Mouse (Mus musculus) spleen, postnatal 10 days (tissue): Measurements from ENCODE around the gene Ccdc14.
"Not testable (repeated sequence)": the region's sequence is repeated elsewhere in the genome, so short reads cannot be mapped to it uniquely, and the experiment has no call there.

ENCODE experiments used
- DNase-seq, 2 experiments: peaks; one replicate each; pipeline ENCODE4 v3.0.0; 2021 to 2022; ENCODE audit warnings: low spot score in 2 of 2

The Ccdc14 gene

GRCm38 (mm10) chr16:34690334-34691144 is at the start of gene Ccdc14:
TSS of gene Ccdc14 (plus strand) at chr16:34690616.
- peak; percentile 70 to 90 for DNase-seq

- DNase-seq = no peak
These were observed 46.7 kb upstream of the Ccdc14 start for GRCm38 (mm10) chr16:34643511-34644259.

GRCm38 (mm10) chr16:34649621-34650020 is 40.8 kb upstream of the Ccdc14 start, which contains the start of gene Ropn1:
TSS of gene Ropn1 (plus strand) at chr16:34649921.
- no peak for DNase-seq

GRCm38 (mm10) chr16:34653023-34653422 is 37.4 kb upstream of the Ccdc14 start:
- no peak for DNase-seq

GRCm38 (mm10) chr16:34657566-34657965 is 32.9 kb upstream of the Ccdc14 start:
- not testable (repeated sequence) for DNase-seq

- no peak for DNase-seq
These were observed 32.4 kb upstream of the Ccdc14 start for GRCm38 (mm10) chr16:34657983-34658382.

GRCm38 (mm10) chr16:34658388-34658787 is 32.0 kb upstream of the Ccdc14 start:
- no peak for DNase-seq

GRCm38 (mm10) chr16:34664553-34664952 is 25.9 kb upstream of the Ccdc14 start:
- no peak for DNase-seq

GRCm38 (mm10) chr16:34667031-34667726 is 23.2 kb upstream of the Ccdc14 start:
- DNase-seq = peak; percentile 37 to 68

- DNase-seq = no peak
These were observed 22.1 kb upstream of the Ccdc14 start for GRCm38 (mm10) chr16:34668341-34668740.

GRCm38 (mm10) chr16:34671966-34672365 is 18.4 kb upstream of the Ccdc14 start:
- no peak for DNase-seq

- DNase-seq = no peak
These were observed 17.6 kb upstream of the Ccdc14 start for GRCm38 (mm10) chr16:34672822-34673221.

GRCm38 (mm10) chr16:34674365-34674764 is 16.1 kb upstream of the Ccdc14 start:
- DNase-seq = no peak

- no peak for DNase-seq
These were observed 8.6 kb upstream of the Ccdc14 start for GRCm38 (mm10) chr16:34681823-34682222.

- DNase-seq = no peak
These were observed 537 bp upstream of the Ccdc14 start for GRCm38 (mm10) chr16:34689879-34690278.

GRCm38 (mm10) chr16:34691156-34691555 is 740 bp downstream of the Ccdc14 start:
- peak; percentile 18 to 21 for DNase-seq

GRCm38 (mm10) chr16:34694477-34694876 is 4.1 kb downstream of the Ccdc14 start:
- DNase-seq = no peak

- not testable (repeated sequence) for DNase-seq
These were observed 8.3 kb downstream of the Ccdc14 start for GRCm38 (mm10) chr16:34698721-34699120.

- peak; percentile 17 to 73 for DNase-seq
These were observed 9.9 kb downstream of the Ccdc14 start for GRCm38 (mm10) chr16:34700165-34700827.

GRCm38 (mm10) chr16:34700828-34701216 is 10.4 kb downstream of the Ccdc14 start:
- no peak for DNase-seq

- DNase-seq = no peak
These were observed 15.6 kb downstream of the Ccdc14 start for GRCm38 (mm10) chr16:34706019-34706418.
